Mouse (Mus musculus): Measurements from ENCODE around the gene Pigc.

Pigc gene

GRCm38 (mm10) chr1:162009086-162009485 is 40.1 kb downstream of the Pigc start:
- no peak for DNase-seq

- no peak for DNase-seq
These were observed 42.7 kb downstream of the Pigc start for GRCm38 (mm10) chr1:162011523-162012245.

GRCm38 (mm10) chr1:162013561-162013960 is 44.6 kb downstream of the Pigc start:
- DNase-seq = no peak

DNA sequence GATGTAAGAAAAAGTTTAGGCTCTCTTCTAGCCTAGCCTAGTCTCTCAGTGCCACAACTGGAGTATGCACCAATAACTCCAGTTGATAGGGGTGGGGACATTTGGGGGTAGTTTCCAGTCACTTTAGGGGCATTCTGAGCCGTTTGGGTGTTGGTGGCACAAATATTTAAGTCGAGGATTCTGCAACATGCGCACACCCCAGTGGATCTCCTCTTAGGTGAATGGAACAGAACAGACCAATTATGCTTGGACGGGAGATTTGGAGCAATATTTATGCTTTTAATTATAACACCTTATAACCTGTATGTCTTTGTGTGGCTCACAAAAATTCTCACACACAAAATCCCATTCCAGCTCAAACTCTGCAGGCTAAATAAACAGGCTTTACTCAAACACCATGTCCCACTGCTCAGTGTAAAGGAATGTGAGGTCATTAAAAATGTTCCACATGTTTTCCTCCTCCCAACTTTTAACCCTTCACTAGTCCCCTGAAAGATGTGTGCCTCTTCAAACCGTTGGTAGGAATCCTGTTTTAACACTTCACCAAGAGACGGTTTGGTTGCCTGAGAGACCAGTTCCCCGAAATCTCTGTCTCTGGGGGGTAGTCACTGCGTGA is 46.4 kb downstream of the Pigc start:
- no peak for DNase-seq

DNA sequence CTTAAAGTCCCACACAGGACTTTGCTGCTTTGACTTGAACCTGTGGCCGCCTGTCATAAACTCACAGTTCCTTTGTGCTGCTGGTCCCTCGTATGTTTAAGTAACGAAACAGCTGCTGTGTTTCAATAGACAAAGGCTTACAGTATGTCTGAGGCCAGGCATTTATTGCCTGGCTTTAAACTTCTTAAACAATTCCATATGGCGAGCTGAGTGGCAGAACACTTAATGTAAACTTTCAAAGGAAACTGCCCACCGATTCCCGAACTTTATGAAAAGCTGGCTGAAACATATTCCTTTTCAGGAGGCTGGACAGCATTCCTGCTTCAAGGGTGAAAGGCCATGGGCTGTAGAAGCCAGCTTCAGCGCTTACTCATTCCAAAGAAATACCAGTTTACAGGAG is 48.0 kb downstream of the Pigc start:
- DNase-seq = no peak

DNA sequence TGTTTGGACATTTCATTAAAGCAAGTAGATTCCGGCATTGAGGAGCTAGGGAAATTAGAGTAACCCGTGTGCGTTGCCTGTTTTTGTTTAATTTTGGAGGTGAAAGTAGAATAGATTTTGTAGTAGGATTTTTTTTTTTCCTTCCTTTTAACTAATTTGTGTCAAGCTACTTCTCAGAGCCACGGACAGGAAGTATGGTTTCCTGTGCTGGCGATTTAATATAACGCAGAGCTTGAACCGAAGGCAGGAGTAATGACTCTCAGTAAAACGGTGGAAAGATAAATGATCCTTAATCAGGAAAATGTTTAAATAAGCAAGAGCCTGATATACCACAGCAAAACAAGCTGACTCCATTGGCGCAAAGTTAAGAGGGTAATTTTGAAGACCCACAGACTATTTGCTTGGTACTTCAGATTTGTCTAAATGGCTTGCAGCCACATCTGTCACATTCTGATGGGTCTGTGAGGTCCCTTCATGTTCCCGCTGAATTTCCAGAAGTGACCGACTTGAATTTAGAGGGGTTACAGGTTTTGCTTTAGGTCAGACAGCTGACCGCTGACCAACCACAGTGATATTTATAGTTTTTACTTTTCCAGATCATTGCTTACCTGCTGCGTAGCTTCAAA is 49.1 kb downstream of the Pigc start:
- no peak for DNase-seq

GRCm38 (mm10) chr1:162018601-162018977 is 49.6 kb downstream of the Pigc start:
- no peak for DNase-seq

- no peak for DNase-seq
These were observed 51.3 kb downstream of the Pigc start for GRCm38 (mm10) chr1:162020303-162020731.

DNA sequence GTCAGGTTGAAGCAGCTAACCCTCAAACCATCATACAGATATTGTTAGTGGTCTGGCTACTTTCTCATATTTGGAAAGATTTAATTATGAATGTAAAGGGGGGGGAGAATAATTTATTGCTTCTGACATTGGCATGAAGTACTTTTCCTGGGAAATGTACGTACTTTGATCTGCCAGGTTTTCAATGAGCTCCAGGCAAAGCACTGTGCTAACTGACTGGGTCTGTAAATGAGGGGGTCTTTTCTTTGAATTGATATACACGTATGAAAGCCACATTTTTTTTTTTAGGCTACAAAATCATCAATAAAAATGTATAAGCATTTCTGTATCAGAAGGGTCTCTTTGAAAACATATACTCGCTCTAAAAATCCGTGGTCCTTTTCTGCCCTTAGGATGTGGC is 51.8 kb downstream of the Pigc start:
- no peak for DNase-seq

Data from kidney, adult 9 months (tissue).